Mouse (Mus musculus) limb, embryonic 12.5 days (tissue): ENCODE data around the gene Tmem217. TPM values are rescaled to one million over a fixed set of nuclear protein-coding genes. Genes with fewer than 3 reads are reported as not detected.

Experiments used
- ATAC-seq: fragments of 200-750 bp; cut with Nextera tagmentation; 2 replicates; pipeline ENCODE4 v1.8.0; 2017; ENCODE audit warnings: low read depth, moderate TSS enrichment; ENCODE audit not compliant: insufficient number of reproducible peaks, insufficient read depth, low FRiP score, low TSS enrichment
- H3K27ac ChIP-seq: fragments of 300-500 bp; sonication (generic); 2 replicates; pipeline ENCODE4 v1.5.1; 2016; ENCODE audit warnings: mild to moderate bottlenecking, moderate library complexity
- H3K27me3 ChIP-seq: fragments of 300-500 bp; sonication (generic); 2 replicates; pipeline ENCODE4 v1.6.1; 2016; ENCODE audit warnings: mild to moderate bottlenecking, moderate library complexity
- H3K36me3 ChIP-seq: fragments of 300-500 bp; sonication (generic); 2 replicates; pipeline ENCODE4 v1.6.1; 2016; ENCODE audit warnings: mild to moderate bottlenecking, moderate library complexity
- H3K4me1 ChIP-seq: fragments of 300-500 bp; sonication (generic); replicated peaks from 2 replicates; pipeline ENCODE4 v1.6.1; 2016
- H3K4me2 ChIP-seq: fragments of 300-500 bp; sonication (generic); 2 replicates; pipeline ENCODE4 v1.6.1; 2016; ENCODE audit warnings: mild to moderate bottlenecking, moderate library complexity
- H3K4me3 ChIP-seq: fragments of 300-500 bp; sonication (generic); replicated peaks from 2 replicates; pipeline ENCODE4 v1.5.1; 2016; ENCODE audit warnings: mild to moderate bottlenecking
- H3K9ac ChIP-seq: fragments of 300-500 bp; sonication (generic); replicated peaks from 2 replicates; pipeline ENCODE4 v1.6.1; 2016; ENCODE audit warnings: mild to moderate bottlenecking, moderate library complexity
- H3K9me3 ChIP-seq: fragments of 300-500 bp; sonication (generic); 2 replicates; pipeline ENCODE4 v1.6.1; 2016; ENCODE audit warnings: mild to moderate bottlenecking, moderate library complexity
- WGBS: fragments of 180-500 bp; shearing (Covaris S2); methylation state at CpG from one replicate; pipeline ENCODE4 v1.1.7; 2016; 5-methylcytosine and 5-hydroxymethylcytosine counted together
- polyA plus RNA-seq: library from polyadenylated mRNA; unstranded; fragments of >200 nt; fragmentation: Nextera tagmentation; extraction: Ambion mirVana; gene quantifications from 2 replicates; pipeline ENCODE4 v1.2.1, GENCODE M21; 2016

Gene Tmem217
- polyA plus RNA-seq, 1 experiment from 2014 or later = 2.4 TPM

DNA sequence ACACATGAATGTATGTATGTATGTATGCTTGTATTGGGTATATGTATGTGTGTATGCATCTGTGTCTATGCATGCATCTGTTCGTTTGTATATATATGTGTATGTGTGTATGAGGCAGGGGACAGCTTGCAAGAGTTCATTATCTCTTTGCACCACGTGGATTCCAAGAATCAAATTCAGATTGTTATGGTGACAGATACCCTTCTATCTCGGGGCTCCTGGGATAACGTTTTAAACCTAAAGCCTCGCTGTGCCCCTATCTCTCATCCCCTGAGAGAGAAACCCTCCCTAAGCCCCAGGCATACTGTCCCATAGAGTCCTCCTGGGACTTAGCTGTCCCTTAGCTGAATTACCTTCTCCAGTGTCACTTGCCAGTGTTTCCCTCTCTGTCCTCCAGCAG, 31.4 kb upstream of the Tmem217 start:
- H3K27ac ChIP-seq = no peak overlapping the region
- no peak overlapping the region for H3K4me2 ChIP-seq
- no peak for ATAC-seq
- no peaks in the 10 kb centered on the region for H3K27me3 ChIP-seq
- H3K9ac ChIP-seq = no peak overlapping the region
- no peaks in the 10 kb centered on the region for H3K4me1 ChIP-seq
- no peak overlapping the region for H3K4me3 ChIP-seq
- H3K9me3 ChIP-seq = no peaks in the 10 kb centered on the region
- peaks cover 83% of the 10 kb centered on the region for H3K36me3 ChIP-seq
- WGBS = 84% methylated on average over 5 of the region's 5 CpGs

DNA sequence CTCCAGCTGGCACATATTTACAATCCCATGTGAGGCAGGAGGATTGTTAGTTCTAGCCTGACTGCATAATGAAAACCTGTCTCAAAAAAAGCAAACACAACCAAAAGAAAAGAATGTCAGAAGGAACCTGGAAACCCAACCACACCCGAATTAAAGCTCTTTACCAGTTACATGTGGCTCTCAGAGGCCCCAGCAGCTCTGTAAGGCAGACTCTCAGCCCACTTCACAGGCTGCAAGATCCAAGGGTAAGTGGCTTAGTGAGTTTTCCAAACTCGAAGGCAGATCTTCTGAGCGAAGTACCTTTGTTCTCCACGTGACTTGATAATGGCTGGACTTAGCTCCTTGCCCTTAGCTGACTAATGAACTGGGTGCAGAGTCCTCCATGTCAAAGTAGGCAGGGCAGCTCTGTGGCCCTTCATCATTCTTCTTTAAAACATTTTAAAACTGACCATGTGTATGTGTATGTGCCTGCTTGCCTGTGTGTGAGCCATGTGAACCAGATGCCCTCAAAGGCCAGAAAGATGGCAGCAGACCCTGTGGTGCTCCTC, 27.5 kb upstream of the Tmem217 start:
- peaks cover 95% of the 10 kb centered on the region for H3K36me3 ChIP-seq
- no peak for ATAC-seq
- H3K4me3 ChIP-seq = no peak overlapping the region
- H3K27ac ChIP-seq = no peak overlapping the region
- H3K9ac ChIP-seq = no peak overlapping the region
- no peak overlapping the region for H3K4me2 ChIP-seq
- WGBS = 87% methylated on average over 4 of the region's 4 CpGs
- H3K9me3 ChIP-seq = no peaks in the 10 kb centered on the region
- no peaks in the 10 kb centered on the region for H3K27me3 ChIP-seq
- H3K4me1 ChIP-seq = no peaks in the 10 kb centered on the region

DNA sequence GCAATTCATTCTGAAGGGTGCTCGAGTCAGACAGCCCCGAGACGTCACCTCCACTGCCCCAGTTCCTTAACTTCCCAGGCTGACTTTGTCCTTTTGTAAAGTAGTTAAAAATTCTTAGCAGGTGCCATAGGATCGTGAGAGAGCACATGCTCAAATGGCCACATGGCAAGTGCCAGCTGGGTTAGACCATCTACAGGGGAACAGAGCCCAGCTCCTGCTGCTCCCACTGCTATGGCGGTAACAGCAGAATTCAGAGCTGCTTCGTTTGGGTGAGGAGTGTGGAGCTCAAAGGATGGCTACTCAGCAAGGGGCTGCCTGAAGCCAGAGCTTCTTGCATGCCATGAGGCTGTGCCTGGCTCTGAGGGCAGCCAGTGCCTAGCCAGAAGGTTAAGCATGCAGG, 17.6 kb upstream of the Tmem217 start:
- no peak overlapping the region for H3K9ac ChIP-seq
- no peak overlapping the region for H3K4me2 ChIP-seq
- peaks cover 16% of the 10 kb centered on the region for H3K4me1 ChIP-seq
- H3K9me3 ChIP-seq = no peaks in the 10 kb centered on the region
- H3K27me3 ChIP-seq = no peaks in the 10 kb centered on the region
- no peak for ATAC-seq
- 85% methylated on average over 6 of the region's 6 CpGs for WGBS
- H3K36me3 ChIP-seq = peaks cover 76% of the 10 kb centered on the region
- H3K4me3 ChIP-seq = no peak overlapping the region
- no peak overlapping the region for H3K27ac ChIP-seq

DNA sequence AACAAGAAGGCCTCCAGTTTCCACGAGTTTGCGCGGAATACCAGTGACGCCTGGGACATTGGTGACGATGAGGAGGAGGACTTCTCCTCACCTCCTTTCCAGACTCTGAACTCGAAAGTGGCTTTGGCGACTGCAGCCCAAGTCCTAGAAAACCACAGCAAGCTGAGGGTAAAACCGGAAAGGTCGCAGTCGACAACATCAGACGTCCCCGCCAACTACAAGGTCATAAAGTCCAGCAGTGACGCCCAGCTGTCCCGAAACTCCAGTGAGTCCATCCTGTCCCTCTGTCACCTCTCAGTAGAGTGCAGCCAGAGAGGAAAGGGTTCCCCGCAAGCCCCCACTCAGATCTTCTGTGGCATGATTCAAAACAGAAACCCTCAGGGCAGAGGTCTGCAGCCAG, 16.2 kb upstream of the Tmem217 start:
- H3K27me3 ChIP-seq = no peaks in the 10 kb centered on the region
- no peaks in the 10 kb centered on the region for H3K9me3 ChIP-seq
- H3K4me3 ChIP-seq = no peak overlapping the region
- H3K4me1 ChIP-seq = peaks cover 16% of the 10 kb centered on the region
- no peak overlapping the region for H3K9ac ChIP-seq
- WGBS = 86% methylated on average over 15 of the region's 15 CpGs
- H3K27ac ChIP-seq = no peak overlapping the region
- no peak for ATAC-seq
- no peak overlapping the region for H3K4me2 ChIP-seq
- peaks cover 73% of the 10 kb centered on the region for H3K36me3 ChIP-seq

DNA sequence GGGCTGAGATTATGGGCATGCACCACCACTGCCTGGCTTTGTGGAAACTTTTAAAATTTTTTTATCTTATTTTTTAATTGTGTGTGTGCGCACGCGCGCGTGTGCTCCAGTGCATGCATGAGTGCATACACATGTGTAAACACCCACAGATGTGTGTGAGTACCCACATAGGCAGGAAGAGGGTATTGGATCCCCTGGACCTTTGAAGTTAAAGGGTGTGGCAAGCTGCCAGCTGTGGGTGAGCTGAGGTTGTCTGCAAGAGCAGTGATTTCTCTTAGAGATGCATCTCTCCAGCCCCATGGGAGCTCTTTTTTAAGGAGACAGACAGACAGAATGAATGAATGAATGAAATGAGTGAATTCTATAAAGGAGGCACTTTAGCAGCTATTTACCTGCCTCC, 13.3 kb upstream of the Tmem217 start:
- Histone ChIP-seq H3K27ac (no peak overlapping the region), H3K9ac (no peak overlapping the region), H3K27me3 (no peaks in the 10 kb centered on the region), H3K4me1 (peaks cover 16% of the 10 kb centered on the region), H3K36me3 (peaks cover 44% of the 10 kb centered on the region), H3K4me3 (no peak overlapping the region), H3K9me3 (no peaks in the 10 kb centered on the region), H3K4me2 (no peak overlapping the region)
- no peak for ATAC-seq
- WGBS = over 99% methylated on average over 5 of the region's 5 CpGs

DNA sequence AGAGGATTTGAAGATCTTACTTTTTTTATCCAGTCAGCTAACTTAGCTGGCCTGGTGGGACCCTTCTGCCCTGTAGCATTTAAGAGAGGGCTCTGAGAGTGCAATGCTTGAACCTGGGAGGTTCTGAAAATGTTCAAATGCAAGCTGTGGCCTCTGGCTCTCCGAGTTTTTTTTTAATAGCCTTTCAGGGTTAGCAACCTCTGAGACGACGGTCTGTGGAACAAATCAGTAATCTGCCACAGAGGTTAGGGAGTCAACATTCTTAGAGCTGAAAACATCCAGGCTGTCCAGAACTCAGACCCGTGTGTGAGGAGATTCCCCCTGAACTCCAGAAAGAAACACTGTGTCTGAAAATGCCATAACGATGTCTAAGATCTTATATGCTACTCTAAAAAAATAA, 6.3 kb upstream of the Tmem217 start:
- 81% methylated on average over 5 of the region's 5 CpGs for WGBS
- no peak overlapping the region for H3K9ac ChIP-seq
- H3K27me3 ChIP-seq = no peaks in the 10 kb centered on the region
- no peaks in the 10 kb centered on the region for H3K4me1 ChIP-seq
- 0 out of 2 replicates have a peak, but pooled peaks cover 7% of the 10 kb centered on the region for H3K9me3 ChIP-seq
- no peak overlapping the region for H3K4me3 ChIP-seq
- no peak overlapping the region for H3K4me2 ChIP-seq
- no peak overlapping the region; the same call in 1 of the 2 replicates for H3K27ac ChIP-seq
- no peak for ATAC-seq
- peaks cover 8% of the 10 kb centered on the region for H3K36me3 ChIP-seq

DNA sequence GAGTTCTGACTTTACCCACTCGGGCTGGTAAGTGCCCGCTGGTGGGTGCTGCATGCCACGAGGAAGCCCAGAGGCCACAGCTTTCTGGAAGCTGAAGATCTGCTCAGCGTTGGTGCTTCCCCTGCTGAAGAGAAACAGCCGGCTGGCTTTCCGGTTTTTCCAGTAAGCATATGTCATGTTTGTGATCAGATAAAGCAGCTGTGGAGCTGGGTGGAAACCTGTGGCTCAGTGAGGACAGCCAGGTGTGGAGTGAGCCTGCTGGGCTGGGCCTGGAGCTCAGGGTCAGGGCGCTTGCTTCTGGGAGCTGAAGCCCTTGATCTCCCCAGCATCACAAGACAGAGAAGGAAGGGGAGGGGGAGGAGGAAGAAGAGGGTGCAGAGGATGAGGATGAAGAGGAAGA, 4.7 kb upstream of the Tmem217 start:
- Histone ChIP-seq H3K36me3 (peaks cover 8% of the 10 kb centered on the region), H3K27ac (no peak overlapping the region), H3K4me2 (no peak overlapping the region), H3K4me3 (no peak overlapping the region), H3K27me3 (no peaks in the 10 kb centered on the region), H3K9me3 (0 out of 2 replicates have a peak, but pooled peaks cover 7% of the 10 kb centered on the region), H3K9ac (no peak overlapping the region), H3K4me1 (no peaks in the 10 kb centered on the region)
- WGBS = 79% methylated on average over 7 of the region's 7 CpGs
- ATAC-seq = no peak

DNA sequence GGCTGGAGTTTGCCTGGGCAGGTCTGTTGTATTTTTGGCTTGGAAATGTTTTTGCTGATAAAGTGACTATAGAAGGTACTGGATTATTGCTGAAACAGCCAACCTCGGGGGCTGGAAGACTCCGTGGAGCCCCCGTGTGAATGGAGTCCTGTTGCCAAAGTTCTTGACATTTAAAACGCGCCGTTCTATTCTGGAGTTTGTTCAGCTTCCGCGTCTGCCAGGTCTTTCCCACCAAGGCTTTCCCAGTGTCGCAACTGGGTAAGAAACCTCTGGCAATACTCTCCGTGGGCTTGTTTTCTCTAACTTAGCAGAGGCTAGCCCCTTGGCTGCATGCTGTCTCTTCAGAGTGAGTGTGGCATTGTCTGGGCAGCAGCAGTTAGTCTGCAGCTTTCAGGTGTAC, 4.3 kb upstream of the Tmem217 start:
- no peaks in the 10 kb centered on the region for H3K4me1 ChIP-seq
- 0 out of 2 replicates have a peak, but pooled peaks cover 7% of the 10 kb centered on the region for H3K9me3 ChIP-seq
- H3K9ac ChIP-seq = no peak overlapping the region
- 94% methylated on average over 10 of the region's 10 CpGs for WGBS
- peaks cover 8% of the 10 kb centered on the region for H3K36me3 ChIP-seq
- H3K27ac ChIP-seq = no peak overlapping the region
- no peak overlapping the region for H3K4me2 ChIP-seq
- H3K4me3 ChIP-seq = no peak overlapping the region
- no peaks in the 10 kb centered on the region for H3K27me3 ChIP-seq
- ATAC-seq = no peak

DNA sequence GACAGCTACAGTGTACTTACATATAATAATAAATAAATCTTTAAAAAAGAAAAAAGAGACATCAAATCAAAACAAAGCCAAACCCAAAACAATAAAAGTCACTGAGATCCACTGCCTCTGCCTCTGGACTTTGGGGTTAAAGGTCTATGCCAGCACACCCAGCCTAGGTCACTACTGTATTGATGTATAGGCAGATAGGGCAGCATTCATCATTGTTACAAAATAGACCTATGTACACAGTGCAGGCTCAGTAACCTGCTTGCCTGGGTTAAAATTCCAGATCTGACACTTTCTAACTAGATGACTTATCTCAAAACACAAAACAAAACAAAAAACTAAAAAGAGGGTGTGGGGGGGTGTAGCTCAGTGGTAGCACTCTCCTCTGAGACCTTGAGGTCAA, 2.0 kb upstream of the Tmem217 start:
- Histone ChIP-seq H3K27me3 (no peaks in the 10 kb centered on the region), H3K9me3 (no peaks in the 10 kb centered on the region), H3K4me3 (no peak overlapping the region), H3K9ac (no peak overlapping the region), H3K4me1 (peaks cover 15% of the 10 kb centered on the region), H3K27ac (no peak overlapping the region), H3K36me3 (no peaks in the 10 kb centered on the region), H3K4me2 (no peak overlapping the region)
- ATAC-seq = no peak

DNA sequence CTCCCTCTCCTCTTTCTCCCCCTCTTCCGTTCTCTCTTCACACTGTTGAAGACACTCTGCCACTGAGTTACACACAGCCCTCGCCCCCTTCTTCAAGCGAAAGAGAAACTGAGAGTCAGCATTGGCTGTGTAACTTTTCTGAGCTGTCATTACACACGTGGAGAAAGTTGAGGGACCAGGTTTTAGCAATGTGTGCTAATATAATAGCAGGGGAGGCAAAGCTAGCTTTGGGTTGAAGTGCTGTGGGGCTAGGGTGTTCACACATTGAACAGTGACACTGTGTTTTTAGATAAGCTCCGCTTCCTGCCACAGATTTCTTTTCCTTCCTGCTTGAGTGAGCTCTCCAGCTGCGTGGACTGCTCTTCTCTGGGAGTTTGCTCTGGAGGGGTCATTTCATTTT, 1.2 kb downstream of the Tmem217 start:
- Histone ChIP-seq H3K4me3 (peak overlapping the region; percentile 95), H3K36me3 (no peaks in the 10 kb centered on the region), H3K9ac (no peak overlapping the region)

DNA sequence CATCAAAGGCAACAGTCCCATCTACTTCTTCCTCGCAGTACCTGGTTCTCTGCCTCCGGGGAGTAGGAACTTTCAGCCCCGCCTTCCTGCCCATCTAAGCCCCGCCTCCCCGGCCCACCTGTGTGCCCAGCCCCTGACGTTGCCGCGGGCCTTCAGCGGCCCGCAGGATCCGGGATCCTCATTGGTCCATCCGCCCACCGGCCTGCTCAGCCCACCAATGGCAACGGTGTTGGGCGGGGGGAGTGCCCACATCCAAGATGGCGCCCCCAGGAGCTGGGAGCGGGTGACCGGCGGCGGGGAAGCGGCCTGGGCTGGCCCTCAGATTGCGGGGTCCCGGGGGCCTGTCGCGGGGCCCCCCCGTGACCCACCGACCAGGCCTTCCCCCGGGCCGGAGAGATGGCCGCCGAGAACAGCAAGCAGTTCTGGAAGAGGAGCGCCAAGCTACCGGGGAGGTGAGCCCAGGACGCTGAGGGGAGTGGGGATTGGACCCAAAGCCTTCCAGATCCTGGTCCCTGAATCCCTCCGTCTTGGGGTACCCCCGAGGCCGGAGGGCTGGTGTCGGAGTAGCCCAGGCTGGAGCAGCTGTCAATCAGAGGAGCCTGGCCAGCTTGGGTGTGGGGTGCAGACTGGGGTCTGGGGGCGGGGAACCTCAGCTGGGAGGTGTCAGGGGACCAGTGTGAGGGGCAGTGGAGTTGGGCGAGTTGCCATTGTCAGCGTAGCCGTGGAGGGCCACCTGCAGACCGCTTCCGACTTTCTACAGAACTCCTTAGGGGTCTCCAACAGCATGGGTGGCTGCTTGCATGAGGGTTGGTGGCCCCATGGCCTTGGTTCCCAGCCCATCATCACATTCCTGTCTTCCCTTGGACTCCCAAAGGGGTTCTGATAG, 2.4 kb downstream of the Tmem217 start, which contains the start of the genes Gm17657 and Tbc1d22b:
Gene Gm17657, minus strand, starts transcription at position 96 of the 886 bp plus-strand sequence.
Gene Tbc1d22b, plus strand, starts transcription at position 243 of the 886 bp plus-strand sequence.
- Histone ChIP-seq H3K4me2 (peak within 1 kb of the TSS; percentile 96), H3K27me3 (no peaks in the 10 kb centered on the region), H3K36me3 (no peaks in the 10 kb centered on the region), H3K4me1 (peaks cover 17% of the 10 kb centered on the region), H3K9ac (peak within 1 kb of the TSS; percentile 96), H3K27ac (0 out of 2 replicates have a peak within 1 kb of the TSS, but pooled peaks have one; percentile 59), H3K4me3 (peak within 1 kb of the TSS; percentile 95), H3K9me3 (no peaks in the 10 kb centered on the region)
- peak; percentile 96 for ATAC-seq
- 1% methylated on average over 44 of the region's 44 CpGs for WGBS

More for the DNA sequence above, 1.2 kb downstream of the Tmem217 start:
- Histone ChIP-seq H3K9me3 (no peaks in the 10 kb centered on the region), H3K27me3 (no peaks in the 10 kb centered on the region), H3K27ac (no peak overlapping the region), H3K4me2 (peak overlapping the region; percentile 96), H3K4me1 (peaks cover 17% of the 10 kb centered on the region)
- WGBS = 62% methylated on average over 6 of the region's 6 CpGs
- ATAC-seq = no peak
